Mouse (Mus musculus): ENCODE results near the gene Fscn1. TPM values are rescaled to one million over a fixed set of nuclear protein-coding genes. Genes with fewer than 3 reads are reported as not detected.

Gene Fscn1
- polyA plus RNA-seq, 1 experiment from 2014 or later, result 348 TPM

DNA sequence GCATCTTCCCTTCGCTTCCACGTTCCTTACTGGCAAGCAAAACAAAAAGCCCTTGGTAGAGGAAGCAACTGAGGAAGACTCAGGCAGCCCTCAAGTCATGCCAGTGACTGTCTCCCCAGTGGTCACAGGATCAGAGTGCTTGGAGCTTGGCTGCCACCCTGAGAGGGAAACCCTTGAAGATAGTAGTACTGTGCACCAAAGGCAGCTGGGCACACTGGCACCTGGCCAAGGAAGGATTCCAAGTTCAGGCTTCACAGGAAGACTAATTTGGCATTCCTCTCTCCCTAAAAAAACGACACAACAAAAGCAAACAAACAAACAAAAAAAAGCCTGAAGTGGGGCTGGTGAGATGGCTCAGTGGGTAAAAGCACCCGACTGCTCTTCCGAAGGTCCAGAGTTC lies 28.4 kb downstream of the Fscn1 start:
- peaks cover 36% of the 10 kb centered on the region for H3K36me3 ChIP-seq
- 82% methylated on average over 5 of the region's 5 CpGs for WGBS
- peaks cover 8% of the 10 kb centered on the region; the same call in 1 of the 2 replicates for H3K4me1 ChIP-seq
- no peaks in the 10 kb centered on the region for H3K27me3 ChIP-seq
- no peak overlapping the region for H3K4me3 ChIP-seq (replicated peaks)
- ATAC-seq (replicated peaks; ENCODE audit: low FRiP score), result no peak
- H3K9ac ChIP-seq, result no peak overlapping the region
- H3K4me2 ChIP-seq, result no peak overlapping the region
- H3K9me3 ChIP-seq (replicated peaks), result no peaks in the 10 kb centered on the region
- no peak overlapping the region for H3K27ac ChIP-seq

DNA sequence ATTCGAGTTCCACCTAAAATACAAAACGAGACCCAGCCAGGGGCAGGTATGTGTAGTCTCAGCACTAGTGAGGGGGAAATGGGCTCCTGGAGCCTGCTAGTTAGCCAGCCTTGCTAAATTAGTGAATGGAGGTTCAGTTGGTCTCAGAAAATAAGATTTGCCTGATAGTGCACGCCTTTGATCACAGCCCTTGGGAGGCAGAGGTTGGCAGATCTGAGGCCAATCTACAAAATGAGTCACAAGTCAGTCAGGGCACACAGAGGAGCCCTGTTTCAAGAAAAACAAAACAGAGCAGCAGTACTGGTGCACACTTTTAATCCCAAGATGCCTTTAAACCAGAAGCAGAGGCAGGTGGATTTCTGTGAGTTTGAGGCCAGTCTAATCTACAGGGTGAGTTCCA lies 29.0 kb downstream of the Fscn1 start:
- 0 out of 2 replicates have a peak, but pooled peaks have one; percentile 12 for ATAC-seq (replicated peaks; ENCODE audit: low FRiP score)
- Histone ChIP-seq H3K27ac (peak overlapping the region; percentile 42), H3K27me3 (no peaks in the 10 kb centered on the region), H3K9me3 (replicated peaks) (no peaks in the 10 kb centered on the region), H3K4me2 (no peak overlapping the region), H3K36me3 (peaks cover 43% of the 10 kb centered on the region), H3K9ac (no peak overlapping the region), H3K4me1 (peaks cover 8% of the 10 kb centered on the region; the same call in 1 of the 2 replicates), H3K4me3 (replicated peaks) (no peak overlapping the region)
- WGBS, result 68% methylated on average over 3 of the region's 3 CpGs

DNA sequence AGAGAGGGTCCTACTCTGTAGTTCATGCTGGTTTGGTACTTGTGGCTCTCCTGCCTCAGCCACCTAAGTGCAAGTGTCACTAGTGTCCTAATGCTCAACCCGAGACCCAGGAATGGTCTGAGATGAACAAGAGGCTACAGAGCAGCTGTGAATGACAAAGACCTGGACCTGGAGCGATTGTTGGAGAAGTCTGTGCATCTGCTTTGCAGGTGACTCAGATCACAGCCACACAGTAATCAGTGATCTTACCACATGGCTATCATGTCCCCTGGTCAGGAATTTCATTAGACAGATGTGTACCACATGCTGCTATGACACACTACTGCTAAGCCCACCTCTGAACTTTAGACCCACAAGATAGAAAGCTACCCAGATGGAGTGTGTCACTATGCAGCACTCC lies 34.6 kb downstream of the Fscn1 start:
- Histone ChIP-seq H3K9ac (no peak overlapping the region), H3K4me1 (peaks cover 26% of the 10 kb centered on the region), H3K27ac (no peak overlapping the region), H3K27me3 (no peaks in the 10 kb centered on the region), H3K4me3 (replicated peaks) (no peak overlapping the region), H3K4me2 (no peak overlapping the region), H3K9me3 (replicated peaks) (no peaks in the 10 kb centered on the region), H3K36me3 (peaks cover 56% of the 10 kb centered on the region)
- no peak for ATAC-seq (replicated peaks; ENCODE audit: low FRiP score)
- 83% methylated on average over 2 of the region's 2 CpGs for WGBS

DNA sequence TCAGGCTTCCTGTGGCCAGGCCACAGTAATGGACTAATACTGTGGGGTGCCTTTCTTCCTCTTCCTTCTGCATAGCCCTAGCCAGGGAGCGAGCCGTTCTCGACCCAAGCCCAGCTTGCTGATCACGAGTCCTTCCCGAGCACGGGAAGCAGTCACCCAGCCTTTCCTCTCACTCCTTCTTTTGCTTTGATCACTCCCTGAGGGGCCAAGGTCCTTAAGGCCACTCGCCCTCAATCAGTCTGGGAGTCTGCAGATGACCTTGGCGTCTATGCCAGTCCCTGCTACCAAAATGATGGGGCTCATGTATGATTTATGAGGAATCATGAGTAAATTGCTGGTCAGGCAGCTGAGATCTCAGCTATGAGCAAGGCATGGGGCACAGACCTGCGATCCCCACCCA lies 37.4 kb downstream of the Fscn1 start:
- Histone ChIP-seq H3K4me2 (no peak overlapping the region), H3K36me3 (peaks cover 29% of the 10 kb centered on the region), H3K27ac (peak overlapping the region; percentile 73), H3K9me3 (replicated peaks) (no peaks in the 10 kb centered on the region), H3K27me3 (no peaks in the 10 kb centered on the region), H3K4me3 (replicated peaks) (no peak overlapping the region), H3K4me1 (peaks cover 46% of the 10 kb centered on the region), H3K9ac (no peak overlapping the region)
- no peak for ATAC-seq (replicated peaks; ENCODE audit: low FRiP score)
- 51% methylated on average over 9 of the region's 9 CpGs for WGBS

DNA sequence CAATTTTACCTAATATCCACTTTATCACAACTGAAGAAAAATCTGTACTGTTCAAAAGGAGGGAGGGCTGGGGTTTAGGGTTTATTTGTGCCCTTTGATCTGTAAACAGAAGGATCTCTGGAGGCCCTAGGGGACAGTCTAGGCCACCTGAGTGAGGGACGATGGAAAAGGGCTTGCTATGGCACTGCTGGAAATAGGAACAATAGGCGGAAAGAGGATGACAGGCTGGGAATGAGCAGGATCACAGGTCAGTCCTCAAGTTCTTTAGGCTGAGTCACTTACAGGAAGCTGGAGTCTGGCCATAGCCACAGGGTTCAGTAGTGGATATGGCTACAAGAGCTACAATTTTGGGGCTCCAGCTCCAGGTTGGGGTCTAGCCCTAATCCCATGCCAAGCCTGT lies 38.0 kb downstream of the Fscn1 start:
- H3K27me3 ChIP-seq, result no peaks in the 10 kb centered on the region
- no peak for ATAC-seq (replicated peaks; ENCODE audit: low FRiP score)
- peaks cover 52% of the 10 kb centered on the region for H3K4me1 ChIP-seq
- 33% methylated on average over 2 of the region's 2 CpGs for WGBS
- no peak overlapping the region for H3K4me2 ChIP-seq
- no peaks in the 10 kb centered on the region for H3K9me3 ChIP-seq (replicated peaks)
- no peak overlapping the region for H3K4me3 ChIP-seq (replicated peaks)
- H3K9ac ChIP-seq, result no peak overlapping the region
- peak overlapping the region; percentile 73 for H3K27ac ChIP-seq
- peaks cover 23% of the 10 kb centered on the region; the same call in 1 of the 2 replicates for H3K36me3 ChIP-seq

DNA sequence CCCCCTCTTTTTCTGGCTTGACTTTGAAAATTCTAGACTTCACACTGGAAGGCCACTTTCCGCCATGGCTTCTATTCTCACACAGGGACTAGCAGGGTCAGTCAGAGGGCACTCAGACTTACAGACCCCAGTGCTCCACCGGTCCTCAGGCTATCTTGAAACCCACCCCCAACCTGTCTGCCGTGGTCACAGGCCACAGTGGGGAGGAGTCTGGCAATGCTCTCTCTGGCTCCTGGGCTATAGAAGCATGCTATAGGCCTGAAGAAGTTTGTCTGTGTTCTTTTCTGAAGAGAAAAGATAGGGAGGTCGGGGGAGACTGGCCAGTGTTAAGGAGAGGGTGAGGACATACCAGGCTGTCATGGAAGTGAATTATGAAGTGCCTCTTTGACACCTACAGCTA lies 39.9 kb downstream of the Fscn1 start:
- WGBS, result 31% methylated on average over 4 of the region's 4 CpGs
- H3K27me3 ChIP-seq, result no peaks in the 10 kb centered on the region
- H3K4me2 ChIP-seq, result no peak overlapping the region; the same call in 1 of the 2 replicates

GRCm38 (mm10) chr5:143000654-143001500 lies 40.7 kb downstream of the Fscn1 start:
- H3K9ac ChIP-seq, result no peak overlapping the region; the same call in 1 of the 2 replicates
- H3K27ac ChIP-seq, result peak overlapping the region; percentile 98
- 25% methylated on average over 9 of the region's 9 CpGs for WGBS
- H3K9me3 ChIP-seq (replicated peaks), result no peaks in the 10 kb centered on the region
- peak; percentile 88 for ATAC-seq (replicated peaks; ENCODE audit: low FRiP score)
- H3K4me3 ChIP-seq (replicated peaks), result no peak overlapping the region
- peaks cover 12% of the 10 kb centered on the region for H3K36me3 ChIP-seq
- peaks cover 54% of the 10 kb centered on the region for H3K4me1 ChIP-seq
- peak overlapping the region; percentile 46 for H3K4me2 ChIP-seq
- H3K27me3 ChIP-seq, result no peaks in the 10 kb centered on the region

More for the DNA sequence above, 39.9 kb downstream of the Fscn1 start:
- Histone ChIP-seq H3K9me3 (replicated peaks) (no peaks in the 10 kb centered on the region), H3K36me3 (peaks cover 12% of the 10 kb centered on the region), H3K4me1 (peaks cover 54% of the 10 kb centered on the region), H3K27ac (peak overlapping the region; percentile 98), H3K9ac (no peak overlapping the region), H3K4me3 (replicated peaks) (no peak overlapping the region)
- ATAC-seq (replicated peaks; ENCODE audit: low FRiP score), result no peak

DNA sequence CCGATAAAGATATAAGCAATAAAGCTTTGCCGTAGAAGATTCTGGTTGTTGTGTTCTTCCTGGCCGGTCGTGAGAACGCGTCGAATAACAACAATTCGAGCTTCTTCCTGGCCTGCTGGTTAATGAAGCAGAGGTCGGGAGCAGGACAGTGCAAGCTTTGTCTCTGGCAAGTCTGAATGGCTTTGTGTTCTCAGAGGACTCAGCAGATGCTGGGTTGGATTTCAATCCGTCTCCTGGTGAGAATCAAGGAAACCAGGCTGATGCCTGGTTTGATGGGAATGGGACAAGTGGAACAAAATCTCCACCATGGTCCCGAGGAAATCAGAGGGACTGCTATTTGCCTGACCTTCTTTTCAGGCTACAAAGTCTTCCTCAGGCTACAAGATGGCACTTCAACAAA lies 49.2 kb downstream of the Fscn1 start:
- no peaks in the 10 kb centered on the region for H3K9me3 ChIP-seq (replicated peaks)
- no peaks in the 10 kb centered on the region for H3K4me1 ChIP-seq
- H3K36me3 ChIP-seq, result peaks cover 53% of the 10 kb centered on the region
- H3K9ac ChIP-seq, result no peak overlapping the region
- WGBS, result 80% methylated on average over 11 of the region's 11 CpGs
- H3K27ac ChIP-seq, result no peak overlapping the region
- ATAC-seq (replicated peaks; ENCODE audit: low FRiP score), result no peak
- no peaks in the 10 kb centered on the region for H3K27me3 ChIP-seq
- no peak overlapping the region for H3K4me2 ChIP-seq
- no peak overlapping the region for H3K4me3 ChIP-seq (replicated peaks)

- H3K4me1 ChIP-seq, result no peaks in the 10 kb centered on the region
- peak overlapping the region; percentile 24; the same call in 1 of the 2 replicates for H3K27ac ChIP-seq
- no peak overlapping the region for H3K9ac ChIP-seq
- H3K36me3 ChIP-seq, result peaks cover 76% of the 10 kb centered on the region
- no peak for ATAC-seq (replicated peaks; ENCODE audit: low FRiP score)
- H3K4me3 ChIP-seq (replicated peaks), result no peak overlapping the region
- no peaks in the 10 kb centered on the region for H3K9me3 ChIP-seq (replicated peaks)
- no peaks in the 10 kb centered on the region for H3K27me3 ChIP-seq
- H3K4me2 ChIP-seq, result no peak overlapping the region
- WGBS, result 68% methylated on average over 5 of the region's 5 CpGs
Observed at GRCm38 (mm10) chr5:143017401-143017800, 57.3 kb downstream of the Fscn1 start.

Other genes starting within 250 kb of the Fscn1 start
- 21.6 and 28.1 TPM in 2 replicates for gene Tnrc18, start 142.7 kb upstream of the Fscn1 start, polyA plus RNA-seq (2015; fragmentation: Nextera tagmentation; extraction: Ambion mirVana)
- gene Fbxl18, start 64.9 kb upstream of the Fscn1 start, polyA plus RNA-seq (2015; fragmentation: Nextera tagmentation; extraction: Ambion mirVana), result 16.7 and 17.8 TPM in 2 replicates
- gene Actb, start 53.6 kb upstream of the Fscn1 start, polyA plus RNA-seq (2015; fragmentation: Nextera tagmentation; extraction: Ambion mirVana), result 14,718 and 15,443 TPM in 2 replicates
- 44.5 and 46.9 TPM in 2 replicates for gene Rnf216, start 152.7 kb downstream of the Fscn1 start, polyA plus RNA-seq (2015; fragmentation: Nextera tagmentation; extraction: Ambion mirVana)
- gene Olfr718-ps1, start 187.2 kb downstream of the Fscn1 start, polyA plus RNA-seq (2015; fragmentation: Nextera tagmentation; extraction: Ambion mirVana), result 0.04 TPM in 1 of 2 replicates, not detected in the other
- gene Rbak, start 220.4 kb downstream of the Fscn1 start, polyA plus RNA-seq (2015; fragmentation: Nextera tagmentation; extraction: Ambion mirVana), result 12.8 and 16.8 TPM in 2 replicates
- not detected in 2 replicates for gene Spdye4b, start 220.7 kb downstream of the Fscn1 start, polyA plus RNA-seq (2015; fragmentation: Nextera tagmentation; extraction: Ambion mirVana)

Measured in kidney, embryonic 15.5 days (tissue).